Mouse (Mus musculus) intestine, embryonic 16.5 days (tissue): ENCODE results near the gene Fbxo6. TPM values are rescaled to one million over a fixed set of nuclear protein-coding genes. Genes with fewer than 3 reads are reported as not detected.
A peak's percentile ranks its signal among the peaks of the same experiment; 100 is the strongest.

Experiments
- ATAC-seq: fragments of 200-750 bp; cut with Nextera tagmentation; 2 replicates; pipeline ENCODE4 v1.8.0; 2017; ENCODE audit warnings: moderate TSS enrichment, moderate library complexity
- H3K27ac ChIP-seq: fragments of 300-500 bp; sonication (generic); 2 replicates; pipeline ENCODE4 v1.5.1; 2014; ENCODE audit warnings: mild to moderate bottlenecking, low read length
- H3K27me3 ChIP-seq: fragments of 300-500 bp; sonication (generic); replicated peaks from 2 replicates; pipeline ENCODE4 v1.6.1; 2014; ENCODE audit warnings: low read length, control low read depth, mixed read lengths; ENCODE audit not compliant: control insufficient read depth, insufficient read depth
- H3K36me3 ChIP-seq: fragments of 300-500 bp; sonication (generic); 2 replicates; pipeline ENCODE4 v1.6.1; 2014; ENCODE audit warnings: low read length, control low read depth; ENCODE audit not compliant: control insufficient read depth, insufficient read depth
- H3K4me1 ChIP-seq: fragments of 300-500 bp; sonication (generic); 2 replicates; pipeline ENCODE4 v1.6.1; 2014; ENCODE audit warnings: low read length, control low read depth, mixed read lengths; ENCODE audit not compliant: control insufficient read depth, insufficient read depth
- H3K4me2 ChIP-seq: fragments of 300-500 bp; sonication (generic); 2 replicates; pipeline ENCODE4 v1.6.1; 2014; ENCODE audit warnings: low read depth, low read length, control low read depth
- H3K4me3 ChIP-seq: fragments of 300-500 bp; sonication (generic); 2 replicates; pipeline ENCODE4 v1.5.1; 2014; ENCODE audit warnings: mild to moderate bottlenecking, low read length
- H3K9ac ChIP-seq: fragments of 300-500 bp; sonication (generic); 2 replicates; pipeline ENCODE4 v1.6.1; 2014; ENCODE audit warnings: low read depth, low read length
- H3K9me3 ChIP-seq: fragments of 300-500 bp; sonication (generic); 2 replicates; pipeline ENCODE4 v1.6.1; 2016; ENCODE audit warnings: low read length, control low read depth; ENCODE audit not compliant: control insufficient read depth
- WGBS: fragments of 180-500 bp; shearing (Covaris S2); extraction: QIAGEN DNeasy Blood & Tissue Kit; methylation state at CpG from one replicate; pipeline ENCODE4 v1.1.7; 2014; 5-methylcytosine and 5-hydroxymethylcytosine counted together
- microRNA-seq: library from miRNA; unstranded; fragments of <30 nt; microRNA quantifications from one replicate; pipeline ENCODE4, GENCODE M21; 2016
- polyA plus RNA-seq: library from polyadenylated mRNA; unstranded; fragments of >200 nt; fragmentation: Nextera tagmentation; extraction: Ambion mirVana; gene quantifications from 2 replicates; pipeline ENCODE4 v1.2.1, GENCODE M21; 2015

Fbxo6 gene
- polyA plus RNA-seq, 1 experiment from 2014 or later = 22.7 TPM

- Histone ChIP-seq H3K9me3 (no peaks in the 10 kb centered on the region), H3K9ac (no peak overlapping the region), H3K4me1 (peaks cover 7% of the 10 kb centered on the region; the same call in 1 of the 2 replicates), H3K4me2 (no peak overlapping the region), H3K36me3 (no peaks in the 10 kb centered on the region), H3K27me3 (no peaks in the 10 kb centered on the region), H3K27ac (no peak overlapping the region), H3K4me3 (no peak overlapping the region)
- ATAC-seq = peak; percentile 17; the same call in 1 of the 2 replicates
- 39% methylated on average over 22 of the region's 22 CpGs for WGBS
These were observed 44.2 kb downstream of the Fbxo6 start for GRCm38 (mm10) chr4:148107621-148108291.

- Histone ChIP-seq H3K36me3 (no peaks in the 10 kb centered on the region), H3K4me1 (peaks cover 7% of the 10 kb centered on the region; the same call in 1 of the 2 replicates), H3K27ac (no peak overlapping the region), H3K27me3 (no peaks in the 10 kb centered on the region), H3K9ac (no peak overlapping the region), H3K4me3 (no peak overlapping the region), H3K9me3 (no peaks in the 10 kb centered on the region), H3K4me2 (no peak overlapping the region)
- ATAC-seq = no peak
- WGBS = 85% methylated on average over 3 of the region's 3 CpGs
These were observed 47.8 kb downstream of the Fbxo6 start for GRCm38 (mm10) chr4:148104146-148104545.

GRCm38 (mm10) chr4:148101801-148102527 lies 50.0 kb downstream of the Fbxo6 start:
- H3K27me3 ChIP-seq = no peaks in the 10 kb centered on the region
- peak overlapping the region; percentile 63 for H3K9ac ChIP-seq
- peak; percentile 65 for ATAC-seq

GRCm38 (mm10) chr4:148098666-148099065 lies 53.3 kb downstream of the Fbxo6 start:
- no peak overlapping the region for H3K4me3 ChIP-seq
- H3K9ac ChIP-seq = no peak overlapping the region
- H3K4me1 ChIP-seq = no peaks in the 10 kb centered on the region
- no peak for ATAC-seq
- H3K4me2 ChIP-seq = no peak overlapping the region
- H3K36me3 ChIP-seq = no peaks in the 10 kb centered on the region
- no peaks in the 10 kb centered on the region for H3K9me3 ChIP-seq
- H3K27me3 ChIP-seq = no peaks in the 10 kb centered on the region
- H3K27ac ChIP-seq = no peak overlapping the region
- 67% methylated on average over 3 of the region's 3 CpGs for WGBS

More at GRCm38 (mm10) chr4:148101801-148102527, 50.0 kb downstream of the Fbxo6 start:
- no peaks in the 10 kb centered on the region for H3K9me3 ChIP-seq
- no peak overlapping the region for H3K27ac ChIP-seq
- peak overlapping the region; percentile 31 for H3K4me3 ChIP-seq
- H3K36me3 ChIP-seq = no peaks in the 10 kb centered on the region
- H3K4me2 ChIP-seq = peak overlapping the region; percentile 56
- whole genome bisulfite sequencing = 18% methylated on average over 29 of the region's 29 CpGs
- no peaks in the 10 kb centered on the region for H3K4me1 ChIP-seq

GRCm38 (mm10) chr4:148097936-148098335 lies 54.0 kb downstream of the Fbxo6 start:
- Histone ChIP-seq H3K27ac (no peak overlapping the region), H3K4me2 (no peak overlapping the region), H3K9me3 (no peaks in the 10 kb centered on the region), H3K36me3 (no peaks in the 10 kb centered on the region), H3K4me3 (no peak overlapping the region), H3K9ac (no peak overlapping the region), H3K27me3 (no peaks in the 10 kb centered on the region), H3K4me1 (no peaks in the 10 kb centered on the region)
- ATAC-seq = no peak
- WGBS = 86% methylated on average over 2 of the region's 2 CpGs

Small RNAs within 50 kb of the gene (microRNA-seq; reads per million reads assigned to microRNA genes)
- not detected for gene Mir7022

Other genes with a start within 250 kb of the Fbxo6 start
- 50.8 and 59.7 TPM in 2 replicates for gene Mfn2, start 247.4 kb downstream of the Fbxo6 start, polyA plus RNA-seq
- gene Plod1, start 215.4 kb downstream of the Fbxo6 start, polyA plus RNA-seq = 39.0 and 42.7 TPM in 2 replicates
- gene 2510039O18Rik, start 211.2 kb downstream of the Fbxo6 start, polyA plus RNA-seq = 4.5 and 11.3 TPM in 2 replicates
- gene Nppb, start 166.4 kb downstream of the Fbxo6 start, polyA plus RNA-seq = not detected in 2 replicates
- 0.22 and 0.51 TPM in 2 replicates for gene Nppa, start 151.4 kb downstream of the Fbxo6 start, polyA plus RNA-seq
- gene Clcn6, start 113.3 kb downstream of the Fbxo6 start, polyA plus RNA-seq = 4.5 TPM in 2 replicates
- 14.3 and 19.4 TPM in 2 replicates for gene Mthfr, start 113.1 kb downstream of the Fbxo6 start, polyA plus RNA-seq
- gene Agtrap, start 64.1 kb downstream of the Fbxo6 start, polyA plus RNA-seq = 19.6 and 22.2 TPM in 2 replicates
- gene Mad2l2, start 21.8 kb downstream of the Fbxo6 start, polyA plus RNA-seq = 29.3 and 30.1 TPM in 2 replicates
- gene Draxin, start 21.4 kb downstream of the Fbxo6 start, polyA plus RNA-seq = 0.06 and 0.07 TPM in 2 replicates
- 6.8 and 7.3 TPM in 2 replicates for gene Fbxo44, start 8.3 kb upstream of the Fbxo6 start, polyA plus RNA-seq
- gene Fbxo2, start 8.5 kb upstream of the Fbxo6 start, polyA plus RNA-seq = 0.34 and 0.64 TPM in 2 replicates
- gene Disp3, start 135.8 kb upstream of the Fbxo6 start, polyA plus RNA-seq = 0.06 and 0.28 TPM in 2 replicates